Mouse (Mus musculus) right cerebral cortex, adult 18-20 months (tissue): Measurements from ENCODE around the gene Gm28051.

Experiments
- DNase-seq: peaks from one replicate; pipeline ENCODE4 v3.0.0; 2022; ENCODE audit warnings: mixed read lengths

Gm28051 gene

GRCm38 (mm10) chr12:102705216-102705871, 52.2 kb downstream of the Gm28051 start:
- DNase-seq, result peak; percentile 91

GRCm38 (mm10) chr12:102704457-102705198, 52.9 kb downstream of the Gm28051 start, which contains the start of gene Itpk1:
Gene Itpk1 (minus strand): TSS chr12:102704930.
- DNase-seq, result peak; percentile 66

- DNase-seq, result peak; percentile 8
These were observed 53.6 kb downstream of the Gm28051 start for GRCm38 (mm10) chr12:102703921-102704408.

- DNase-seq, result no peak
These were observed 54.1 kb downstream of the Gm28051 start for GRCm38 (mm10) chr12:102703441-102703840.

- DNase-seq, result peak; percentile 49
These were observed 54.5 kb downstream of the Gm28051 start for GRCm38 (mm10) chr12:102703111-102703412.

GRCm38 (mm10) chr12:102702356-102703110, 55.0 kb downstream of the Gm28051 start:
- peak; percentile 66 for DNase-seq

- DNase-seq, result no peak
These were observed 55.8 kb downstream of the Gm28051 start for GRCm38 (mm10) chr12:102701691-102702207.

GRCm38 (mm10) chr12:102700453-102700852, 57.1 kb downstream of the Gm28051 start:
- no peak for DNase-seq

- no peak for DNase-seq
These were observed 58.4 kb downstream of the Gm28051 start for GRCm38 (mm10) chr12:102699156-102699555.

- peak; percentile 4 for DNase-seq
These were observed 59.4 kb downstream of the Gm28051 start for GRCm38 (mm10) chr12:102698089-102698684.

- no peak for DNase-seq
These were observed 60.2 kb downstream of the Gm28051 start for GRCm38 (mm10) chr12:102697381-102697780.

- no peak for DNase-seq
These were observed 60.8 kb downstream of the Gm28051 start for GRCm38 (mm10) chr12:102696635-102697354.

GRCm38 (mm10) chr12:102695369-102696239, 62.0 kb downstream of the Gm28051 start:
- peak; percentile 92 for DNase-seq

GRCm38 (mm10) chr12:102691761-102692160, 65.8 kb downstream of the Gm28051 start:
- DNase-seq, result no peak

- DNase-seq, result no peak
These were observed 66.4 kb downstream of the Gm28051 start for GRCm38 (mm10) chr12:102691180-102691579.

GRCm38 (mm10) chr12:102689773-102690563, 67.6 kb downstream of the Gm28051 start:
- no peak for DNase-seq

- DNase-seq, result no peak
These were observed 71.2 kb downstream of the Gm28051 start for GRCm38 (mm10) chr12:102686321-102686720.

- no peak for DNase-seq
These were observed 72.0 kb downstream of the Gm28051 start for GRCm38 (mm10) chr12:102685523-102685931.

- DNase-seq, result no peak
These were observed 72.7 kb downstream of the Gm28051 start for GRCm38 (mm10) chr12:102684720-102685386.

GRCm38 (mm10) chr12:102683979-102684378, 73.6 kb downstream of the Gm28051 start:
- no peak for DNase-seq
